Mouse (Mus musculus): Measurements from ENCODE around the gene 1700029H14Rik.

DNA sequence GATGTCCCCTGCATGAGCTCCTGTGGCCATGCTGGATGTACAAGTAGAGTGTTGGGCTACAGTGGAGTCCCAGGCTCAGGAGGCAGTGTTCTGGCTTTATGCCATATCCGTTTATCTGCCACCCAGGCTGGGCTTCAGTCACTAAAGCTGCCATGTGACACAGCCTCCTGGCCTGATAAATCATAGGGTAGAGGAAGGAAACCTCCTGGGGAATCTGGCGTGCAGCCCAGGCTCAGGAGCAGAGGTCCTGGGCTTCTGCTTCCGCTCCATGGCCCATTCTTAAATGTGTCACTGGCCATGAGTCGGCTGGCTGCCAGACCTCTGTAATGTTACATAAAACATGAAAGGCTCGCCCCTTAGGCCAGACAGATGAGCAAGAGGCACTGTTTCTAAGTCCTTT is 31.3 kb downstream of the 1700029H14Rik start:
- TF ChIP-seq POLR2A (IDR thresholded peaks at IDR 0.05; ENCODE audit: borderline replicate concordance, control insufficient read depth, low read depth, low read length) (no peak), CTCF (IDR thresholded peaks at IDR 0.05; ENCODE audit: control insufficient read depth, insufficient read depth, low read length) (no peak)

All from bone marrow, adult 2 months (tissue).